Mouse (Mus musculus) midbrain, embryonic 16.5 days (tissue): ENCODE measurements around the gene Ogfod2. TPM values are rescaled to one million over a fixed set of nuclear protein-coding genes. Genes with fewer than 3 reads are reported as not detected.

ENCODE experiments used
- ATAC-seq: fragments of 200-750 bp; cut with Nextera tagmentation; 2 replicates; pipeline ENCODE4 v1.8.0; 2017; ENCODE audit warnings: moderate TSS enrichment
- H3K27ac ChIP-seq: fragments of 300-500 bp; sonication (generic); 2 replicates; pipeline ENCODE4 v1.5.1; 2014; ENCODE audit warnings: mild to moderate bottlenecking, low read length, mixed read lengths
- H3K27me3 ChIP-seq: fragments of 300-500 bp; sonication (generic); 2 replicates; pipeline ENCODE4 v1.6.1; 2014; ENCODE audit warnings: low read depth, low read length, mixed read lengths; ENCODE audit not compliant: control insufficient read depth, insufficient read depth
- H3K36me3 ChIP-seq: fragments of 300-500 bp; sonication (generic); 2 replicates; pipeline ENCODE4 v1.6.1; 2014; ENCODE audit warnings: mild to moderate bottlenecking, low read length, moderate library complexity, mixed read lengths; ENCODE audit not compliant: control insufficient read depth, insufficient read depth
- H3K4me1 ChIP-seq: fragments of 300-500 bp; sonication (generic); 2 replicates; pipeline ENCODE4 v1.6.1; 2014; ENCODE audit warnings: mild to moderate bottlenecking, low read length, mixed read lengths; ENCODE audit not compliant: control insufficient read depth, insufficient read depth
- H3K4me2 ChIP-seq: fragments of 300-500 bp; sonication (generic); 2 replicates; pipeline ENCODE4 v1.6.1; 2014; ENCODE audit warnings: mild to moderate bottlenecking, low read length, mixed read lengths
- H3K4me3 ChIP-seq: fragments of 300-500 bp; sonication (generic); 2 replicates; pipeline ENCODE4 v1.5.1; 2014; ENCODE audit warnings: low read depth, mild to moderate bottlenecking, low read length, moderate library complexity, mixed read lengths
- H3K9ac ChIP-seq: fragments of 300-500 bp; sonication (generic); 2 replicates; pipeline ENCODE4 v1.6.1; 2014; ENCODE audit warnings: low read depth, low read length, mixed read lengths
- H3K9me3 ChIP-seq: fragments of 300-500 bp; sonication (generic); replicated peaks from 2 replicates; pipeline ENCODE4 v1.6.1; 2014; ENCODE audit warnings: mild to moderate bottlenecking, low read length, mixed read lengths; ENCODE audit not compliant: control insufficient read depth, poor library complexity, severe bottlenecking
- WGBS: fragments of 180-500 bp; shearing (Covaris S2); extraction: QIAGEN DNeasy Blood & Tissue Kit; methylation state at CpG from one replicate; pipeline ENCODE4 v1.1.7; 2014; 5-methylcytosine and 5-hydroxymethylcytosine counted together
- polyA plus RNA-seq: library from polyadenylated mRNA; unstranded; fragments of >200 nt; fragmentation: Nextera tagmentation; extraction: Ambion mirVana; gene quantifications from 2 replicates; pipeline ENCODE4 v1.2.1, GENCODE M21; 2015

Ogfod2 gene
- polyA plus RNA-seq: 41.8 and 43.7 TPM in 2 replicates

DNA sequence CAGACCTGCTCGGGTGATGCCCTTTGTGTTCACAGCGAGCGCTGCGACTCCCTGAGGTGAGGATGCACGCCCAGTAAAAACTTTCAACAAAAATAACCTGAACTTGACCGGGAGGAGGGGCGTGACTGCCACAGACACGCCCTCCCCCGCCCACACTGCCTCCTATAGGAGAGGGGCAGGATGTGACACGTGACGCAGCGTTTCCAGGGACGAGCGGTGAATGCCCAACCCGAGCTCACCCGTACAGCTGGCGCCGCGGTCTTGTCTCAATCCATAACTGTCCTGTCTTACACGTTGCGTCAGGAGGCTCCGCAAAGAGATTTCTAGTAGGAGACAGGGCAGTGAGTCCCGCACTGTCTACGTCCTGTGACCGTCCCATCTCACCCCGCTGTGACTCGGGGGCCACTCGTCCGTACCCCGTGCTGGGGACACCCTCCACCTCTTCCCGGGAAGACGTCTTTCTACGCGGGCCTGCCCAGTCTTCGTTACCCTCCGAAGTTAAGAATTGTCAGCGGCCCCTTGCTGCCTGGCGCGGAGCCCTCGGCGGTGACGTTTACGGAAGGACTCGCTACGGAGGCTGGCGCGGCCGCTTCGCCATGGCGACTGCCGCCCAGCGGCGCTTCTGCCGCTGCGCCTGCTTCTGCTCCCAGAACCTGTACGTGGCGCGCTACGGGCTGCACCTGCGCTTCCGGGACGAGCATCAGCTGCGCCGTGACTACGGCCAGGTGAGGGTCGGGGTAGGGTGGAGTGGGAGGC, at the start of gene Ogfod2:
TSS of gene Ogfod2 (plus strand) at position 556 of the 756 bp plus-strand sequence.
- peak; percentile 97 for ATAC-seq
- peak within 1 kb of the TSS; percentile 96 for H3K4me2 ChIP-seq
- no peaks in the 10 kb centered on the region for H3K9me3 ChIP-seq
- 1% methylated on average over 66 of the region's 66 CpGs for WGBS
- H3K4me3 ChIP-seq: peak within 1 kb of the TSS; percentile 71
- peaks cover 3% of the 10 kb centered on the region; the same call in 1 of the 2 replicates for H3K36me3 ChIP-seq
- peaks cover 26% of the 10 kb centered on the region for H3K4me1 ChIP-seq
- H3K9ac ChIP-seq: peak within 1 kb of the TSS; percentile 71
- H3K27me3 ChIP-seq: no peaks in the 10 kb centered on the region
- H3K27ac ChIP-seq: peak within 1 kb of the TSS; percentile 93

- Histone ChIP-seq H3K9me3 (no peaks in the 10 kb centered on the region), H3K36me3 (peaks cover 3% of the 10 kb centered on the region; the same call in 1 of the 2 replicates), H3K4me2 (no peak overlapping the region), H3K9ac (no peak overlapping the region), H3K27ac (no peak overlapping the region), H3K27me3 (no peaks in the 10 kb centered on the region), H3K4me3 (no peak overlapping the region), H3K4me1 (peaks cover 2% of the 10 kb centered on the region; the same call in 1 of the 2 replicates)
- WGBS: 85% methylated on average over 3 of the region's 3 CpGs
- ATAC-seq: no peak
These were observed 42.4 kb upstream of the Ogfod2 start for GRCm38 (mm10) chr5:124069657-124070056.

- ATAC-seq: no peak
- WGBS: 47% methylated on average over 9 of the region's 9 CpGs
- Histone ChIP-seq H3K36me3 (no peaks in the 10 kb centered on the region), H3K27ac (no peak overlapping the region), H3K4me2 (no peak overlapping the region), H3K9ac (no peak overlapping the region), H3K4me3 (no peak overlapping the region), H3K4me1 (peaks cover 2% of the 10 kb centered on the region; the same call in 1 of the 2 replicates), H3K9me3 (no peaks in the 10 kb centered on the region), H3K27me3 (no peaks in the 10 kb centered on the region)
These were observed 38.4 kb upstream of the Ogfod2 start for GRCm38 (mm10) chr5:124073682-124074081.

- no peak for ATAC-seq
- Histone ChIP-seq H3K9me3 (no peaks in the 10 kb centered on the region), H3K27me3 (no peaks in the 10 kb centered on the region), H3K27ac (no peak overlapping the region), H3K4me3 (no peak overlapping the region), H3K4me2 (no peak overlapping the region), H3K4me1 (peaks cover 2% of the 10 kb centered on the region; the same call in 1 of the 2 replicates), H3K36me3 (no peaks in the 10 kb centered on the region), H3K9ac (no peak overlapping the region)
- 76% methylated on average over 10 of the region's 10 CpGs for WGBS
These were observed 37.2 kb upstream of the Ogfod2 start for GRCm38 (mm10) chr5:124074845-124075307.

GRCm38 (mm10) chr5:124075716-124076115, 36.4 kb upstream of the Ogfod2 start:
- Histone ChIP-seq H3K9me3 (no peaks in the 10 kb centered on the region), H3K27me3 (no peaks in the 10 kb centered on the region), H3K36me3 (no peaks in the 10 kb centered on the region), H3K4me3 (no peak overlapping the region), H3K9ac (no peak overlapping the region), H3K27ac (no peak overlapping the region), H3K4me1 (peaks cover 2% of the 10 kb centered on the region; the same call in 1 of the 2 replicates), H3K4me2 (no peak overlapping the region)
- 74% methylated on average over 9 of the region's 9 CpGs for WGBS
- no peak for ATAC-seq

DNA sequence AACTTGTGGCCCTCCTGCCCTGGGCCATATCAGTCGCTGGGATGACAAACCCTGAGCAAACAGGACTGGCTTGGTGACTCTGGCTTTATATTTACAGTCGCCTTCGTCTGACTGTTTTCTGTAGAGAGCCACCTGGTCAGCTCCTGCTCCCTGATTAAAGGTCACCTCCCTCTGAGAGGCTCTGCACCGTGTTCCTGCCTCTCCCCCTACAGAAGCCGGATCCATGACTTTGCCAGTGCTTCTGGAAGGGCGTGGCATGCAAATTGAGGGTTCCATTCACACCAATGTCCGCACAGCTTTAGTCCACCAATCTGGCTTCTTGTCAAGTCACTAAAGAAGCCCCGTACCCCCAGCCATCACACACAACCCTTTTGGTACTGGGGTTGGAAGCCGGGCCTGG, 35.5 kb upstream of the Ogfod2 start:
- Histone ChIP-seq H3K27me3 (no peaks in the 10 kb centered on the region), H3K9ac (no peak overlapping the region), H3K36me3 (no peaks in the 10 kb centered on the region), H3K4me2 (no peak overlapping the region), H3K9me3 (no peaks in the 10 kb centered on the region), H3K27ac (no peak overlapping the region), H3K4me3 (no peak overlapping the region), H3K4me1 (peaks cover 2% of the 10 kb centered on the region; the same call in 1 of the 2 replicates)
- ATAC-seq: no peak
- WGBS: 61% methylated on average over 9 of the region's 9 CpGs

GRCm38 (mm10) chr5:124077241-124077640, 34.9 kb upstream of the Ogfod2 start:
- no peak overlapping the region for H3K27ac ChIP-seq
- H3K36me3 ChIP-seq: no peaks in the 10 kb centered on the region
- WGBS: 82% methylated on average over 13 of the region's 13 CpGs
- H3K4me1 ChIP-seq: no peaks in the 10 kb centered on the region
- H3K9me3 ChIP-seq: no peaks in the 10 kb centered on the region
- H3K9ac ChIP-seq: no peak overlapping the region
- ATAC-seq: no peak
- no peak overlapping the region for H3K4me2 ChIP-seq
- no peak overlapping the region for H3K4me3 ChIP-seq
- H3K27me3 ChIP-seq: no peaks in the 10 kb centered on the region

DNA sequence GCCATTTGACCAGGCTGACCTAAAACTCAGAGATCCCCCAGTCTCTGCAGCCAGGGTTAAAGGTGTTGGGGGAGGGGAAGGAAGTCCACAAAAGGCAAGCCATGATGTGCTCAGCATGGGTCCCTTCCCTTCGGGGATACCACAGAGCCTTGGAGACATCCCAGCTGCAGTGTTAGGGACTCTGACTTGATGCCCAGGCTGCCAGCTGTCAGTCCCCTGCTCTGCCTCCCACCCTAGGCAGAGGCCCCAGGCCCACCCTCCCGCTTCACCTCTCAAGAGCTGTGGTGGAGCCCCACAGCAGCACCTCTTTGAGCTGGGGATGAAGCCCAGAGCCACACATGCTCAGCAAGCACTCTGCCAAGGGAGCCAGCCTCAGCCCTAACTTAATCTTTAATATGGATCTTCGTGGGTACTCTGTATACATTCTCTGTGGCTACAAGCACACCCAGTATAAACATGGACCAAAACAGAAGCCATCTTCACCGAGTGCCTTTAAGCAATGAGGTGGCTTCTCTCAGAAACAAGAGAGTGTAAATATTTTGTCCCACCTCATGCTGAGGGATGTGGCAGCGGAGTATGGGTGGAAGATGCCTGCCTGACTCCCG, 34.1 kb upstream of the Ogfod2 start:
- WGBS: 54% methylated on average over 6 of the region's 6 CpGs
- H3K9ac ChIP-seq: no peak overlapping the region
- no peaks in the 10 kb centered on the region for H3K9me3 ChIP-seq
- H3K27me3 ChIP-seq: no peaks in the 10 kb centered on the region
- ATAC-seq: no peak
- H3K4me2 ChIP-seq: no peak overlapping the region
- H3K4me1 ChIP-seq: no peaks in the 10 kb centered on the region
- no peaks in the 10 kb centered on the region for H3K36me3 ChIP-seq
- no peak overlapping the region for H3K27ac ChIP-seq
- no peak overlapping the region for H3K4me3 ChIP-seq
